Mouse (Mus musculus) MEL (cell line): ENCODE measurements around the gene Gpc1. TPM values are rescaled to one million over a fixed set of nuclear protein-coding genes. Genes with fewer than 3 reads are reported as not detected.

Source experiments
- DNase-seq: peaks from one replicate; pipeline ENCODE4 v3.0.0; 2011; ENCODE audit warnings: low read depth, low spot score
- H3K27ac ChIP-seq: 2 replicates; pipeline ENCODE4 v1.5.1; 2012; ENCODE audit warnings: low read depth, mild to moderate bottlenecking, control low read depth, low read length, moderate library complexity; ENCODE audit not compliant: control insufficient read depth
- H3K27me3 ChIP-seq, 2 experiments: fragments of 150-350 bp in 1 of 2; sonication (generic) in 1 of 2; 2 replicates each; pipeline ENCODE4 v1.6.1; 2012; ENCODE audit warnings: low read length in 2 of 2, mild to moderate bottlenecking in 2 of 2, improper control_type of control experiment in 1 of 2, moderate library complexity in 1 of 2; ENCODE audit not compliant: insufficient read depth in 2 of 2, control insufficient read depth in 1 of 2
- H3K36me3 ChIP-seq, 2 experiments: 2 replicates each; pipeline ENCODE4 v1.6.1; 2012 to 2014; ENCODE audit warnings: low read length in 2 of 2, improper control_type of control experiment in 1 of 2, inconsistent platforms in 1 of 2, mild to moderate bottlenecking in 1 of 2; ENCODE audit not compliant: insufficient read depth in 2 of 2, control insufficient read depth in 1 of 2
- H3K4me1 ChIP-seq, 2 experiments: fragments of 150-350 bp in 1 of 2; sonication (generic) in 1 of 2; 2 replicates each; pipeline ENCODE4 v1.6.1; 2012; ENCODE audit warnings: low read length in 2 of 2, improper control_type of control experiment in 1 of 2, mild to moderate bottlenecking in 1 of 2; ENCODE audit not compliant: insufficient read depth in 2 of 2, control insufficient read depth in 1 of 2
- H3K4me3 ChIP-seq, 2 experiments: fragments of 150-350 bp in 1 of 2; sonication (generic) in 1 of 2; 2 replicates each; pipeline ENCODE4 v1.5.1; 2012; ENCODE audit warnings: low read depth in 2 of 2, low read length in 2 of 2, mild to moderate bottlenecking in 2 of 2, moderate library complexity in 2 of 2, control low read depth in 1 of 2, improper control_type of control experiment in 1 of 2; ENCODE audit not compliant: control insufficient read depth in 1 of 2, insufficient read depth in 1 of 2
- H3K79me2 ChIP-seq: 2 replicates; pipeline ENCODE4 v1.6.1; 2012; ENCODE audit warnings: mild to moderate bottlenecking, low read length, moderate library complexity; ENCODE audit not compliant: control insufficient read depth, poor library complexity, insufficient read depth
- H3K9ac ChIP-seq: 2 replicates; pipeline ENCODE4 v1.6.1; 2012; ENCODE audit warnings: low read depth, mild to moderate bottlenecking, control low read depth, low read length, moderate library complexity; ENCODE audit not compliant: control insufficient read depth, poor library complexity, severe bottlenecking
- H3K9me3 ChIP-seq: fragments of 150-350 bp; sonication (generic); replicated peaks from 2 replicates; pipeline ENCODE4 v1.6.1; 2012; ENCODE audit warnings: mild to moderate bottlenecking, low read length, improper control_type of control experiment, moderate library complexity; ENCODE audit not compliant: insufficient read depth
- BHLHE40 ChIP-seq: IDR thresholded peaks from 2 replicates; pipeline ENCODE4 v1.6.1; 2012; ENCODE audit warnings: low read depth, mild to moderate bottlenecking, inconsistent platforms, low read length, improper control_type of control experiment, borderline replicate concordance
- EP300 ChIP-seq, 2 experiments: IDR thresholded peaks; 2 replicates each; pipeline ENCODE4 v1.6.1; 2011; ENCODE audit warnings: improper control_type of control experiment in 2 of 2, low read length in 2 of 2, low read depth in 1 of 2, mild to moderate bottlenecking in 1 of 2
- ETS1 ChIP-seq: IDR thresholded peaks from 2 replicates; pipeline ENCODE4 v1.6.1; 2012; ENCODE audit warnings: low read depth, mild to moderate bottlenecking, inconsistent platforms, low read length, improper control_type of control experiment, moderate library complexity
- GATA1 ChIP-seq: IDR thresholded peaks from 2 replicates; pipeline ENCODE4 v1.6.1; 2011; ENCODE audit warnings: low read depth, low read length, improper control_type of control experiment
- KAT2A ChIP-seq: conservative IDR thresholded peaks from 2 replicates; pipeline ENCODE4 v1.6.1; 2012; ENCODE audit warnings: low read depth, low read length, improper control_type of control experiment, inconsistent platforms
- MAFK ChIP-seq: IDR thresholded peaks from 2 replicates; pipeline ENCODE4 v1.6.1; 2011; ENCODE audit warnings: low read depth, mild to moderate bottlenecking, low read length, improper control_type of control experiment, borderline replicate concordance
- MAX ChIP-seq: IDR thresholded peaks from 2 replicates; pipeline ENCODE4 v1.6.1; 2011; ENCODE audit warnings: low read length, improper control_type of control experiment
- MEF2A ChIP-seq: IDR thresholded peaks from 2 replicates; pipeline ENCODE4 v1.6.1; 2014; ENCODE audit warnings: low read depth, mild to moderate bottlenecking, inconsistent platforms, low read length, improper control_type of control experiment; ENCODE audit not compliant: poor library complexity, insufficient replicate concordance, severe bottlenecking; ENCODE audit errors: extremely low read depth
- MYC ChIP-seq: IDR thresholded peaks from 2 replicates; pipeline ENCODE4 v1.6.1; 2011; ENCODE audit warnings: low read depth, mild to moderate bottlenecking, low read length, improper control_type of control experiment, moderate library complexity
- NELFE ChIP-seq: IDR thresholded peaks from 2 replicates; pipeline ENCODE4 v1.6.1; 2011; ENCODE audit warnings: low read depth, low read length, improper control_type of control experiment
- POLR2A ChIP-seq, 2 experiments: IDR thresholded peaks; 2 replicates each; pipeline ENCODE4 v1.6.1; 2011 to 2012; ENCODE audit warnings: low read length in 2 of 2, mild to moderate bottlenecking in 2 of 2, control low read depth in 1 of 2, improper control_type of control experiment in 1 of 2, low read depth in 1 of 2, moderate library complexity in 1 of 2; ENCODE audit not compliant: control insufficient read depth in 1 of 2, insufficient read depth in 1 of 2, poor library complexity in 1 of 2
- POLR2AphosphoS2 ChIP-seq: IDR thresholded peaks from 2 replicates; pipeline ENCODE4 v1.6.1; 2011; ENCODE audit warnings: low read length, improper control_type of control experiment
- RAD21 ChIP-seq: IDR thresholded peaks from 2 replicates; pipeline ENCODE4 v1.6.1; 2011; ENCODE audit warnings: mild to moderate bottlenecking, low read depth, low read length, improper control_type of control experiment
- SIN3A ChIP-seq: IDR thresholded peaks from 2 replicates; pipeline ENCODE4 v1.6.1; 2012; ENCODE audit warnings: low read length, improper control_type of control experiment, inconsistent platforms
- SMC3 ChIP-seq: IDR thresholded peaks from 2 replicates; pipeline ENCODE4 v1.6.1; 2011; ENCODE audit warnings: low read depth, low read length, improper control_type of control experiment
- TAL1 ChIP-seq: IDR thresholded peaks from 2 replicates; pipeline ENCODE4 v1.6.1; 2012; ENCODE audit warnings: mild to moderate bottlenecking, inconsistent platforms, low read length, moderate library complexity, mixed read lengths
- TBP ChIP-seq: IDR thresholded peaks from 2 replicates; pipeline ENCODE4 v1.8.0; 2011; ENCODE audit warnings: low read depth, low read length, improper control_type of control experiment
- UBTF ChIP-seq: IDR thresholded peaks from 2 replicates; pipeline ENCODE4 v1.6.1; 2012; ENCODE audit warnings: low read depth, mild to moderate bottlenecking, inconsistent platforms, low read length, improper control_type of control experiment, moderate library complexity, borderline replicate concordance; ENCODE audit not compliant: insufficient read depth
- USF1 ChIP-seq: IDR thresholded peaks from 2 replicates; pipeline ENCODE4 v1.6.1; 2014; ENCODE audit warnings: low read depth, mild to moderate bottlenecking, inconsistent platforms, low read length, improper control_type of control experiment, moderate library complexity
- USF2 ChIP-seq, 2 experiments: IDR thresholded peaks; 2 replicates each; pipeline ENCODE4 v1.6.1; 2011 to 2012; ENCODE audit warnings: improper control_type of control experiment in 2 of 2, low read length in 2 of 2, borderline replicate concordance in 1 of 2, inconsistent platforms in 1 of 2, low read depth in 1 of 2, mild to moderate bottlenecking in 1 of 2; ENCODE audit not compliant: insufficient read depth in 1 of 2
- ZNF384 ChIP-seq: IDR thresholded peaks from 2 replicates; pipeline ENCODE4 v1.6.1; 2012; ENCODE audit warnings: low read depth, mild to moderate bottlenecking, inconsistent platforms, low read length, improper control_type of control experiment
- polyA plus RNA-seq, 2 experiments: library from polyadenylated mRNA; stranded (reverse) in 1 of 2; unstranded in 1 of 2; fragments of >175 nt in 1 of 2; fragments of >200 nt in 1 of 2; gene quantifications; 2 replicates each; pipeline versions ENCODE4 v1.2.1 to v1.2.4; 2012; ENCODE audit warnings: low replicate concordance in 2 of 2, low read depth in 1 of 2; ENCODE audit not compliant: insufficient read length in 2 of 2, insufficient read depth in 1 of 2, missing spikeins in 1 of 2
- total RNA-seq: library from RNA; depleted of rRNA; stranded (reverse); fragments of 300-350 nt; gene quantifications from 2 replicates; pipeline ENCODE4 v1.2.3, GENCODE M21; 2012

Gpc1 gene
- total and polyA plus RNA-seq, 3 experiments: 0.23 to 3.6 TPM; not detected in 1

DNA sequence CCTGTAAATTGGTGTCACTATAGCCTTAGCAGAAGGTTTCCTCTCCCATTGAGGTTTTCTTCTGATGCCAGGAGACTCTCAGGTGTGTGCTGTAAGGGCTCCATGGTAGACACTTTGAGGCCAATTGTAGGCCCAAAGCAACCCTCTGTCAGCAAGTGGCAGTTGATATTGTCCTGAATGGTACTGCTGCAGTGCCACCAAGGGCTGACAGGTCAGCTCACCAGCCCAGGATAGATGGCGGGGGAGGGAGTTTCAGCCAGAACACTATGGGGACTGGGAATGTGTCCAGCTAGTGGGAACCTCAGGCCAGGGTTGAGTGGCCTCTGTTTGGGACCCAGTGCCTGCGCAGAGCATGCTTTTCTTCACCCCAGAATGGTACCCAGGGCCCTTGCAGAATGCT, 21.0 kb downstream of the Gpc1 start:
- no peaks in the 10 kb centered on the region for H3K9me3 ChIP-seq
- peaks cover 2 to 3% of the 10 kb centered on the region in 2 experiments; a peak in 2 of 4 replicates for H3K4me1 ChIP-seq
- no peak overlapping the region for H3K9ac ChIP-seq
- no peak for TF ChIP-seq SIN3A
- no peak for TF ChIP-seq MAX
- TF ChIP-seq NELFE: no peak
- TF ChIP-seq ZNF384: no peak
- no peak for TF ChIP-seq KAT2A
- no peak for TF ChIP-seq EP300 (IDR thresholded peaks at IDR 0.05; ENCODE audit: low read depth in 1 of 2, low read length in 2 of 2)
- TF ChIP-seq SMC3: no peak
- TF ChIP-seq TBP: no peak
- TF ChIP-seq GATA1: no peak
- TF ChIP-seq USF1: no peak
- no peak for TF ChIP-seq ETS1
- TF ChIP-seq MYC: no peak
- no peak for TF ChIP-seq POLR2AphosphoS2
- no peak for TF ChIP-seq MAFK
- no peak for TF ChIP-seq RAD21
- no peak for TF ChIP-seq UBTF
- no peak for TF ChIP-seq TAL1
- no peak for TF ChIP-seq POLR2A (IDR thresholded peaks at IDR 0.05; ENCODE audit: control insufficient read depth in 1 of 2, insufficient read depth in 1 of 2, low read depth in 1 of 2, low read length in 2 of 2, poor library complexity in 1 of 2)
- no peak overlapping the region for H3K4me3 ChIP-seq
- H3K27ac ChIP-seq: no peak overlapping the region
- no peak for DNase-seq
- no peaks in the 10 kb centered on the region for H3K27me3 ChIP-seq
- H3K79me2 ChIP-seq: no peaks in the 10 kb centered on the region
- H3K36me3 ChIP-seq: no peaks in the 10 kb centered on the region

DNA sequence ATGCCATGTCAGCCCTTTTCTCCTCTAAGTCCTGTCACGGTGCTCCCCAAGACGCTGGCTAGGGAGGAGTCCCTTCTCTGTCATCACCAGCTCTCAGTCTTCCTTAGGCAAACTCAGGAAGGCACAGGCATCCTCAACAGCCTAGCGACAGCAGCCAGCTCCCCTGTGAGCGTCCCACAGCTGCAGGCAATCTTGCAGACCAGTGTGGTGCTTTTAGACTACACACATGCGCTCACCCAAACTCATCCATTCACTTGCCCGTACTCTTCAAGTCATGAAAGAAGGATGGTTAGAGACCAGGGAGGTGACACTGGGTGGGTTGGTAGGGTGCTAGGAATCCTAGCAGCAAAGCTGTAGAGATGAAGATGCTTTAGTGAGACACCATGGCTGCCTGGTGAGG, 30.1 kb downstream of the Gpc1 start:
- no peak overlapping the region for H3K27ac ChIP-seq
- no peak overlapping the region for H3K9ac ChIP-seq
- no peaks in the 10 kb centered on the region for H3K4me1 ChIP-seq
- no peaks in the 10 kb centered on the region for H3K79me2 ChIP-seq
- DNase-seq: no peak
- no peaks in the 10 kb centered on the region for H3K36me3 ChIP-seq
- no peaks in the 10 kb centered on the region for H3K27me3 ChIP-seq
- TF ChIP-seq MYC (no peak), USF2 (IDR thresholded peaks at IDR 0.05; ENCODE audit: borderline replicate concordance in 1 of 2, insufficient read depth in 1 of 2, low read depth in 1 of 2, low read length in 2 of 2) (no peak), MEF2A (no peak), BHLHE40 (no peak)
- H3K4me3 ChIP-seq: no peak overlapping the region
- no peaks in the 10 kb centered on the region for H3K9me3 ChIP-seq
